Mouse (Mus musculus): Measurements from ENCODE around the gene Ptprg.

DNA sequence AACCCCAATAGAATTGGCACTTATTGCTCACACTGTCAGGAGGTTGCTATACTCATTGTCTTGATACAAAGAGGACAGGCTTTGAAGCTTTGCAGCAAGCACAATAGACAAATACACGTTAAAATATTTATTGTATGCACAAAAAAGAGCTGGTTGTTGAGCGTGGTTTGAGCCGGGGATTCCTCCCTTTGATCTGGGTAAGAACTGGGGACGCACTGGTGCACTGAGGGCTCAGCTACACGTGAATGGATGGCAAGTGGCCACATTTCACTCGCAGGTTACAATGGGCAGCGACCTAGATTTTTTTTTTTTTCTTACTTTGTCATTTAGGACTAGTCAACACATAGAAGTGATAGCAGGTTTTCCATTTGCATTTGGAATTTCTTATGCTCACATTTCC lies 165.9 kb downstream of the Ptprg start:
- TF ChIP-seq CTCF (IDR thresholded peaks at IDR 0.05; ENCODE audit: control insufficient read depth, insufficient read depth, insufficient replicate concordance, low read depth, low read length), result no peak
- TF ChIP-seq POLR2A (IDR thresholded peaks at IDR 0.05; ENCODE audit: control insufficient read depth, low read depth, low read length), result no peak
